Mouse (Mus musculus): ENCODE results near the gene Dhrs7. TPM values are rescaled to one million over a fixed set of nuclear protein-coding genes. Genes with fewer than 3 reads are reported as not detected.

The Dhrs7 gene
- total RNA-seq, 4 experiments from 2014 or later = 51.7 to 53.6 (median 53.1) TPM

DNA sequence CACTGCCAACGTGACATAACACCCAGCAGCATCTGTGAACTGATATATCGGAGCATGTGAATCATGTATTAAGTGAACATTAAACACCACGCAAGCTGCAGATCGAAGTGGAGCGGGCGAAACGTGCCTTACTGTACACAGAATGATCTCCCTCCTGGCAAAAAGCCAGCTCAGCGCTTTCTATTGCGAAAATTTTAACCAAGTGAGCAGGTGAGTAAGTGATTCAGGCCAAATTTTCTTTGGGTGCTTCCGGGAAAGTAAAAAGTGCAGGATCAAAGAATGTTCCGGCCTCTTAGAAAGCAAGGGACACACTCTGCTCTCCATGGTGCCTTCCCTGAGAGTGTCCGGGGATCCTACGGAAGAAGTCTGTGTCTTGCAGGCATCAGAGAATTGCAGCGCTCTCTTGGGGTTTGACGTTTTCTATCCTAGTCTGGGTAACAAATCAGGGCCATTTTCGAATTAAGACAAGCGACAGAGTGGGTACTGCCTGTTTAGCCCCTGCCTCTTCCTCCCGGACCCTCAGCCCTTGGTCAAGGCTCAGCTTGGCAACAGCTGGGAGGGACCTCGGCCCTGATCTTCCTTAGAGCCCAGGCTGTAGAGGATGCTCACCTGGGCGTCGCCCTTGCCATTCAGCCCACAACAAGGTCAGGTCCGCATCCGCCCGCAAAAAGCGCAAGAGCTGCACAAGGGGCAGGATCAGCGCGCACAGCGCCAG is 532 bp downstream of the Dhrs7 start:
- DNase-seq (ENCODE audit: low spot score in 2 of 2) = no peak

- no peak for DNase-seq (ENCODE audit: low spot score in 2 of 2)
Observed at GRCm38 (mm10) chr12:72655775-72656174, 8.9 kb downstream of the Dhrs7 start.

GRCm38 (mm10) chr12:72654698-72655097 is 10.0 kb downstream of the Dhrs7 start:
- DNase-seq (ENCODE audit: low spot score in 2 of 2) = peak; percentile 12 to 40

DNA sequence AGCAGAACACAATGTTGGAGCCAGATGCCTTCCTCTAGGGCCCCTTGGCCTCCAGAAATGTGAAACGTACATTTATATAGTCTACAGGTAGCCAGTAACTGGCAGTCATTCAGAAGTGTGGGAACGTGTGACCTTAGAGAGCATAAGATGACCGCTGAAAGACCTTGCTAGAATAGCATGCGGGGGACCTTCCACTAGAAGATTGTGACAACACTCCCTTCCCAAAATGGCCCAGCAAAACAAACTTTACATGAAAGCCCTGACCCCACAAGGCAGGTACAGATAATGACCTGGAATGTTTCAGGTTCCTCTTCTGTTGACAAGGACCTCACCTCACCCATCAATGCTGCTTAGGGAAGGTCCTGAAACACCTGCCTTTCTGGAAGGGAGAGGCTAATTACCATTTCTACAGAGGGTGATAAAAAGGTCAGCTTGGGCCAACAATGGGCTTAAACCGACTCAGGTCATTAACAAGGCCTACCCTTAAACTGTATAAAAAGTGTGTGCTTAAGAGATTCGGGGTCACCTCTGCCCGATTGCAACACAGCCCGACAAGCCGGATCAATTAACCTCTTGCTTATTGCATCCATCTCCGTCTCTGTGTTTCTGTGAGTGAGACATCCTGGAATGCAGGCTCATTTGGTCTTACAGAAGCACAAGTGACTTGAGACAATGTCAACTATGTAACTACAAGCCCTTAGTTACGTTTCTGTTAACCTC is 14.9 kb downstream of the Dhrs7 start, which contains the start of gene Gm4756:
TSS of gene Gm4756 (minus strand) at position 51 of the 720 bp plus-strand sequence.
- DNase-seq (ENCODE audit: low spot score in 2 of 2) = no peak

- DNase-seq (ENCODE audit: low spot score in 2 of 2) = no peak
Observed at GRCm38 (mm10) chr12:72648921-72649320, 15.8 kb downstream of the Dhrs7 start.

DNA sequence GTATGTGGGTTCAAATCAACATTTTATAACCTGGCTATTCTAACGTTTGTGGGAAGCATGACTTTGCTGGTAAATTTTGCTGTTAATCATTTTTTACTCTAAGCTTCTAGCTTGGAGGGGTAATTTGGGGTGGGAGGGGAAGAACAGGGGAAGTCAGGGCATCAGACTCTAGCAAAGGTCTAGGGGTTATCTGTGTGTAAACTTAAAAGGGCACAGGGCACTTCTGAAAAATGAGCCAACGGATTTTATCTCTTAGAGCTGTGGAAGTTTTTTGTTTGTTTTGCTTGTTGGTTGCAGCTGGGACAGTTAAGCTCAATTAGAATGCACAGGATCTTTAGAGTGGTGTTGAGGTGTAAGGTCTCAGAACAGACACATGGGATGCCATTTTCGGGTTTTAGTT is 26.7 kb downstream of the Dhrs7 start:
- DNase-seq (ENCODE audit: low spot score in 2 of 2) = no peak

GRCm38 (mm10) chr12:72628751-72629150 is 36.0 kb downstream of the Dhrs7 start:
- no peak for DNase-seq (ENCODE audit: low spot score in 2 of 2)

DNA sequence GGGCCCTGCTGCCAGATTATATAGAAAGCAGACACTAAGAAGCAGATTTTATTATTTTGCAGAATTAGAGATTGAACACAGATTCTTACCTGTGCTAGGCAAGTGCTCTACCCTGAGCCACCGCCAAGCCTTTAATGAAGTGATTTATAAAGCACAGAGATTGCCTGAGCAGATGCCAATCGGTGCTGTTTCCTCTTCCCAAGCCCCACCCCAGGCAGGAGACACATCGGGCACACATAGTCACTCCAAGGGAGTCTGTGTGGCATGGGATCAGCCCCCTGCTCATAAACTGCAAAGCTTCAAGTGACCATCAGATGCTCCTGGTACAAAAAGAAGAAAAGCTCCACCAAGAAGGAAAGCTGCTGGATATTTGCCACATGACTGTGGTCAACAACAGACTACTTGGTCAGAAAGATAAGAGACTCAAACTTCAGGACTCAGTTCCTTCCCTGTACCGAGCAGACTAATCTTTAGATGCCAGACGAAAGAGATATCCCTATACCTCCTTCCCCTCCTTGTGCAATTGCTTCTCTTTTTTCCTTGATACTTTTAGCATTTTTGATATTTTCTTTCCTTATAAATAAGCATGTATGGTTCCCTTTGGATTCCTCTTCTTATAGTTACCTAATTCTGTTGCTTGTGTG is 41.7 kb downstream of the Dhrs7 start:
- DNase-seq (ENCODE audit: low spot score in 2 of 2) = no peak

- DNase-seq (ENCODE audit: low spot score in 2 of 2) = no peak
Observed at GRCm38 (mm10) chr12:72621441-72621840, 43.3 kb downstream of the Dhrs7 start.

DNA sequence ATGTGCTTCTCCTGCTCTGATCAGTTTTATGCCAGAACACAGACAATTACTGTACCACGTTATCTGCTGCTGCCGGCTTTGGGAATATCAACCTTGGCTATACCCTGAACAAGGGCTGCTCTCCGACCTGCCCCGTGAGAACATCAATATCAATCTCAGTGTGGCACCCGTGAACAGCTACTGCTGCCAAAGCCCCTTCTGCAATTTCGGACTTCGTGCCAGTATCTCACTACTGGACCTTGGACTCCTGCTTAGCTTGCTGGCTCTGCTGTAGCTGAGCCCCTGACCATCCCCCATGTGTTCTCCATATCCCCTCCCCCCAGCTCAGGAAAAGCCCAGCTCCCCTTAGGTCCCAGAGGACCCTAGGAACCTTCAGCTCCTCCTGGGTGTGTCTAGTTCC is 43.9 kb downstream of the Dhrs7 start:
- DNase-seq (ENCODE audit: low spot score in 2 of 2) = no peak

DNA sequence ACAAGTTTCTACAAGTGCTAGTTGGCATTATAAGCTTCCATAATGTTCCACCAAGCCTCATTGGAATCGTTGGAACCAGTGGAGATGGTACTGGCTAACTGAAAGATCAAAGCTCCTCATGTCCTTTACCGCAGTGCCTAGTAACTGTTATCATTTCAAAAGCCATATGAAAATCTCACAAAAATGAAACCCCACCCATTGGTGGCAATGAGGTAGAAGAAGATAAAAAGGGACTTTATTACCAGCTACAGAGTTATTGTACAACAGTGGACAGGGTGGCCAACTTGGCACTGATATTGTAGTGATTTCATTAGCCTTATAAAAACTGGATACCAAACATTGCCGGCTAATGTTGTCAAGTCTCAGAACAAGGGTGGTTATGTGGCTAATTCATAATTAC is 52.7 kb downstream of the Dhrs7 start:
- no peak for DNase-seq (ENCODE audit: low spot score in 2 of 2)

Other genes with a start within 250 kb of the Dhrs7 start
- 1 to 10 TPM; 4.0 to 5.7 (median 4.3) TPM for gene Lrrc9, start 223.0 kb downstream of the Dhrs7 start, total RNA-seq (2022)
- 10 to 100 TPM; 30.6 to 37.6 (median 33.8) TPM for gene Pcnx4, start 128.5 kb downstream of the Dhrs7 start, total RNA-seq (2022)
- not detected for gene Gm4756, start 15.2 kb downstream of the Dhrs7 start, total RNA-seq (2022)
- 100 to 1,000 TPM; 302 to 338 (median 333) TPM for gene Ppm1a, start 92.5 kb upstream of the Dhrs7 start, total RNA-seq (2022)